Mouse (Mus musculus): ENCODE measurements around the gene Cnga1.

Cnga1 gene

DNA sequence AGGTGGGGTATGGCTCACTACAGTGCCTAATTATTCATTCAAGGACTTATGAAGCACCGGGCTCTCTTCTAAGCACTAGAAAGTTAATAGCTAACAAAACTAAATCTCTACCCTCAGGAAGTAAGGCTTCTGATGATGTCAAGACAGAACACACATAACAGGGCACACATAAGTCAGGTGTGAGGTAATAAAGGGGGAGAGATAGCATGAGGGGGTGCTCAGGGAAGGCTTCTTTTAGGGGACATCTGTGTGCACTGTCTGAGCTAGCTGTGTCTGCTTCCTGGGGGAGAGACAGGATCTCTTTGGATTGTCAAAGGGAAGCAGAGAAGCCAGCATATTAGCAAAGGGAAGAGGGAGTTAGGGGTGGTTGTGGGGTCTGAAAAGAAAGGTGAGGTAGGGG lies at the start of gene Cnga1:
Cnga1 (minus strand) TSS at position 101 of the 400 bp plus-strand sequence.
- no peak for DNase-seq (ENCODE audit: low spot score)

DNA sequence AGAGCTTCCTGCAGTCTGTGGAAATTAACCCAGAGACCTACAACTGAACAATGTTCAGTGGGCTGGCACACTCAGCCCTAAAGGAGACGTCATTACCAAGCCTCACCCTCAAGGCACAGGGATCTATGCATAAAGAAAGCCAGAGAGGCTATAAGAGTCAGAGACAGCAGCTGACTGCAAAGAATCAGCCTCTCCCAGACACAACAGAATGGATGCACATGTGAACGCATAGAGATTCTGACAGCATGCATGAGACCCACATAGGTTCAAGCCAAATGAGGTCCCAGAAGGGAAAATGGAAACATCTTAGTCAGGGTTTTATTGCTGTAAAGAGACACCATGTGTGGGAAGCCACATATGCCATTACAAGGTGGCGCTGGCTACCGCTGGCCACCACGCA lies 46.4 kb upstream of the Cnga1 start:
- DNase-seq (ENCODE audit: low spot score) = no peak

DNA sequence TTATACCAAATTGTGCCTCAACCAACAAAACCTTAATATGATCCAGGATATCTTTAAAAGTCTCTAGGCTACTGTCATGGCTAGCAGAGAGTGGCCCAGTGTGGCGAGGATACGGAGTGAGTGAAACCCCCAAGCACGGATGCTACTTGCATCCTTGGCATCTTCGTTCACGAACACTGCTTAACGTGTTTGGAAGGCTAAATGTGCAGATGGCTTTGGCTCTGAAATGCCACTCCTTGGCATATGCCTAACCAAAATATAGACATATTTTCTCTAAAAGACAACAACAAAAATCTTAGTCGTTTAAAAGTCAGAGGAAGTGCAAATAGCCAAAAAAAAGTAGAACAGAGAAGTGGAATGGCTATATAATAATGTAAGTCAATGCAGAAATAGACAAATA lies 45.5 kb upstream of the Cnga1 start:
- no peak for DNase-seq (ENCODE audit: low spot score)

GRCm38 (mm10) chr5:72681451-72681850 lies 37.4 kb upstream of the Cnga1 start:
- no peak for DNase-seq (ENCODE audit: low spot score)

GRCm38 (mm10) chr5:72674994-72675542 lies 31.0 kb upstream of the Cnga1 start:
- DNase-seq (ENCODE audit: low spot score) = no peak

DNA sequence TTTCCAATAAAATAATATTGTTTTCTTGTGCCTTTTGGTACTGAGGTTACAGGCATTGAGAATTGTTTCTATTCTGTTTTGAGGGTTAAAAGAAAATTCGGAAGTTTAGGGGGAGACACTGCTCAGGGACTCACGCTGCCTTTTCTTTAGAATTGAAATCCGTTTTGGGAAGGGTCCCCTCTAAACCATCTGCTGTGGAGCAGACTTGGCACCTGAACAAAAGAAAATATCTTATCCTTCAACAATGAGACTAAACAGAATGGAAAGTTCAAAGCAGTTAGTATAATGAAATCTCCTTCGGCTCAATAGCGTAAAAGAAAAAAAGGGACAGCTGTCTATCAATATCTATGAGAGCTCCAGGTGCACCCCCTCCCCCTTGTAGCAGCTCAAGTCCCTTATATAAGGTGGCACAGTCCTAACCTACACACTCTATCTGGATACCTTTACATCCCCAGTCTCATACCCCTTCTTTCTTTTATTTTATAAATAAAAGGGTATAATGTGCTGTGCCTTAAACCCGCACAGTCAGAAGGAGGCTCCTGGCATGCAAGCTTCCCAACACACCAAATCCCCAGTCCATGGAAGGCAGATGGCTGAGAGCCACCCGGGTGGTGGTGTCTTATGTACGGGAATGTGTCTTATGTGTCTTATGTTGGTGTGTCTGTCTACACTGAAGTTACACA lies 27.1 kb upstream of the Cnga1 start:
- DNase-seq (ENCODE audit: low spot score) = no peak

GRCm38 (mm10) chr5:72668351-72668750 lies 24.3 kb upstream of the Cnga1 start:
- DNase-seq (ENCODE audit: low spot score) = no peak

GRCm38 (mm10) chr5:72666428-72666827 lies 22.4 kb upstream of the Cnga1 start:
- no peak for DNase-seq (ENCODE audit: low spot score)

- no peak for DNase-seq (ENCODE audit: low spot score)
Measured at GRCm38 (mm10) chr5:72665281-72665680, 21.2 kb upstream of the Cnga1 start.

DNA sequence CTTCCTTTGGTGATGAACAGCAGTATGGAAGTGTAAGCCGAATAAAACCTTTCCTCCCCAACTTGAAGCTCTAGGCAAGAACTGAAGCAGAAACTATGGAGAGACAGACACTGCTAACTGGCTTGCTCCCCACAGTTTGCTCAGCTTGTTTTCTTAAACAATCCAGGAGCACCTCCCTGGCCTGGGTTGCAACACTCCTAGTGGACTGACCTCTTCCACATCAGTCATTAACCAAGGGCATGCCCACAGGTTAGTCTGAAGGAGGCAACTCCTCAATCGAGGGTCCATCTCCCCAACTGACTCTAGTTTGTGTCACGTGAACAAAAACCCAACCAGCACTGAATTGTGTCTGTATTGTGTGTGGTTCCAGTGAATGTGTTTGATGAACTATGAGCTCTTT lies 20.8 kb upstream of the Cnga1 start:
- no peak for DNase-seq (ENCODE audit: low spot score)

DNA sequence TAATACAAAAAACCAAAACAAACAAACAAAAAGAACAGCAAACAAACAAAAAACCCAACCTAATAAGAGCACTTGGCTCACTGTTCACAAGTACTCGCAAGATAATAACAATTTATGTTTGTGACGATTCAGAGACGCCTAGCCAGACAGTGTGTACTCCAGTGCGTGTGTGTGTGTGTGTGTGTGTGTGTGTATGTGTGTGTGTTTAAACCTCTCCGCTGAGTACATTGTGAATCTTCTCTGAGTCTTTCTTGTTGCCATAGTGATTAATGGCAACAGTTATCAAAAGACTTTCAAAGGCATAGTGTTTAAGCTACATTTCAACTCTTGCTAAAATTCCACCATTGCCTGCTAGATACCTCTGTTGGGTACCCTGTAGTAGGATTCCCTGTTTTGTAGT lies 20.1 kb upstream of the Cnga1 start:
- DNase-seq (ENCODE audit: low spot score) = no peak

DNA sequence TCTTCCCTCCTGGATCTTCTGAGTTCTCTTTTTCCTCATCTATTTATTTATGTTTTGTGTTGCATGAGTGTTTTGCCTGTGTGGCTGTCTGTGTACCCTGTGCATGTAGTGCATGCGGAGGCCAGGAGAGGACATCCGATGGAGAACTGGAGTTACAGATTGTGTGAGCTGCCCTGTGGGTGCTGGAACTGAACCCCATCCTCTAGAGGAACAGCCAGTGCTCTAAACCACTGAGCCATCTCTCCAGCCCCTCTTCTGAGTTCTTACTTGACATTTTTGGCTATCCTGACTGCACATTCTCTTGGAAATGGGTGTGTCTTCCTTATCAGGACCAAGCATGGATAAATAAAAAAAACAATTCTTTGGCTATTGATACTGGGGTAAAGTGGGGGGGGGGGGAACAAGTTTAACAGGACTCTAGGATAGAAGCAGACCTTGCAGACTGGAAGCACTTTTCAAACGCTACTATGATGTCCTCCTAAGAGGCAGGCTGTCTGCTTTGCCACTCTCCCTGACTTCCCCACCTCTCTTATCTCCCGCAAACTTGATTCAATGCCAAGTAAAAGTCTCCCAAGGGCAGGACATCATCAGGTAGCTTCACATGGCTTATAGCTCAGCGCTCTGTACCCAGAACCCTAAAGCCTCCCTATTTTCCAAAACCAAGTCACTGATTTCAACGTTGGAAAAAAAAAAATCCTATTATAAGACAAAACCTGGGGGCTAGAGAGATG lies 17.1 kb upstream of the Cnga1 start:
- no peak for DNase-seq (ENCODE audit: low spot score)

DNA sequence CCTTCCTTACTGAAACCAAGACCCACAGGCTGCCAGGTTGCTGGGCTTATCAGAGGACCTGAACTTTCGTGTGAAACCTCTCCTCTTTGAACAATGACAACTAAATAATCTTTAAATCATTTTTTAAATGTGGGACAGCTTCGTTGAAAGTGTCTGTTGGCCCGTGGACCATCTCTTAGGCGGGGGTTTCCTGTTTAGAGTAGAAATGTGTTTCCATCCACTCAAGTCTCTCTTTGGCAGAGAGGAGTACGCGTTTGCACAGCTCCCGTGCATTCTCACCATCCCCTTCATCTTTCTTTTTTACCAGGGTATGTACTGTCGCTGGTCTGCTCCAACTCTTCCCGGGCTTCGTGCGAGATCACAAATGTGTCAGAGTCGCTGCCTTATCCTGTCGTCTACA lies 14.3 kb upstream of the Cnga1 start:
- no peak for DNase-seq (ENCODE audit: low spot score)

- no peak for DNase-seq (ENCODE audit: low spot score)
Measured at GRCm38 (mm10) chr5:72656270-72656791, 12.3 kb upstream of the Cnga1 start.

- DNase-seq (ENCODE audit: low spot score) = no peak
Measured at GRCm38 (mm10) chr5:72653068-72653674, 9.1 kb upstream of the Cnga1 start.

DNA sequence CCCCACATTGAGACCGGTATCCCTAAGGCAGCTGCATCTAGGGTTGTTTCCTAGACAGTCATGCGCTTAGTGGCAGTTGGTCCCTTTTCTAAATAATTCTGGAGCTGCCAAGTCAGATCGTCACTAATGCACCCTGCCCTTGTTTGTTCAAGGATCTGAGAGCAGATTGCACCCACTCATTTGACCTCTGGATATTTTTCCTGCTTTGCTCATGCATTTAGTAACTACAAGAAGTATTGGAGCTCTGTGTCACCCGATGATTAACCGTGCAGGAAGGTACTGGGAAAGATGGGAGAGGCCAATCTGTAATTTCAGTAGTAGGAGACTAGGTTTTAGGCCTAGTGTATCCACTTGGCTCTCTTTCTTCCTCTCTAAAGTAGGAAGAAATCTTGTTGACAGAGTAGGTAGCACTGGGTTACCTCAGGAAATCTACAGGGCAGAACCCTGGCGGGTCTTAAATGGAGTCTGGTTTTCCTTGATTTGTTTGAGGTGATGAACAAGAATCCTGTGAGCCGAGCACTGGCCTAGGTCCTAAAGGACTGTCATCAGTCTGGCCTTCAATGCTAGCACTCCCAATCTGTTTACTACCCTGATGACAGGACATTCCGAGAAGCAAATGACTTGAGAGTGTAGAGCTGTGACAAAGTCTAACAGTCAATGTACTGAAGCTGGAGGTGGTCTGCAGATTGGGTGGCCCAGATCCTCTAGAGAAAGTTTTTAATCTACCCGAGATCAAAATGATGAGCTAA lies 5.1 kb upstream of the Cnga1 start:
- no peak for DNase-seq (ENCODE audit: low spot score)

DNA sequence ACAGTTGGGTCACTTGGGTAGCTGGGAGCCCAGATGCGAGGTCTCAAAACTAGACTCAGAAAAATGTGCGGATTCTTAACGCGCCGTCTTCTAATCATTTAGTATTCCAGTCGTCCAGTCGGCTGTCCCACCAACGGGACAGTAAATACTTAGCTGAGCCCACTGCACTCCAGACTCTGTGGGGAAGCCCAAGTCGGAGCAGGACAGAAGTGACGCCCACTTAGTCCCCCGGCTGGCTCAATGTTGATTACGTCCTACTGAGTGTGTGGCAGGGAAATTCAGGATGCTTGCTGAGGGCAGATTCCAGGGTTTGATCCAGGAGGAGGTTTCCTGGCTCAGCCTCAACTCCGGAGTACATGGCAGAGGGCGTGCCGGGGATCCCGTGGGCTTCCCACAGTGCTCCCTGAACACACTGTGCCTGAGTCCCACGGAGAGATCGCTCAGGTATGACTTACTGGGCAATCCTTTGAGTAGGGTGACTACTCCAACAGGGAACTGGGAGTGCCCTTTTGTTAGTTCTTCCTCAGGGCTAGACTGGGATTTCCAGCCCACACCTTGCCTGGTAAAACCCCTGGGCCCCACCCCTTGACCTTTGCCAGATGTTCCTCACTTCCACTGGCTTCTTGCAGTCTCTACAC lies 4.0 kb upstream of the Cnga1 start:
- no peak for DNase-seq (ENCODE audit: low spot score)

GRCm38 (mm10) chr5:72647418-72647907 lies 3.4 kb upstream of the Cnga1 start, which contains the start of gene Nipal1:
Gene Nipal1, plus strand, starts transcription at chr5:72647795.
- DNase-seq (ENCODE audit: low spot score) = no peak

DNA sequence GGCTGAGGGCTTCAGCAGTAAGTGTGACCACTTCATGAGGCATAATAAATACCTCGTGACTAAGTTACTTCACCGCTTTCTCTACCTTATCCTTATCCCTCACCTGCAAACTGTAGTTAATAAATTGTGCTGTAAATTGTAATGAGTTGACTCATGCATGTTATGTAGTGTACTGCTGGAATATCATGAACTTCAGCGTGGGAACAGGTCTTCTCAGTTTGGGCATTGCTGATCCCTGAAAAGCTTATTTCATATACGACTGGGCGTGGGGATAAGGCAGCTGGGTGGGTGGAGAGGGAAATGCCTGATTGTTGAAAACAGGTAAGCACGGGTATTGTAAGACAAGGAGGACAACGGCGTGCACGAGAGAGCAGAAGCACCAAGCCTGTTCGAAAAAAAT lies 2.9 kb upstream of the Cnga1 start:
- no peak for DNase-seq (ENCODE audit: low spot score)

- DNase-seq (ENCODE audit: low spot score) = no peak
Measured at GRCm38 (mm10) chr5:72646131-72646530, 2.1 kb upstream of the Cnga1 start.

DNA sequence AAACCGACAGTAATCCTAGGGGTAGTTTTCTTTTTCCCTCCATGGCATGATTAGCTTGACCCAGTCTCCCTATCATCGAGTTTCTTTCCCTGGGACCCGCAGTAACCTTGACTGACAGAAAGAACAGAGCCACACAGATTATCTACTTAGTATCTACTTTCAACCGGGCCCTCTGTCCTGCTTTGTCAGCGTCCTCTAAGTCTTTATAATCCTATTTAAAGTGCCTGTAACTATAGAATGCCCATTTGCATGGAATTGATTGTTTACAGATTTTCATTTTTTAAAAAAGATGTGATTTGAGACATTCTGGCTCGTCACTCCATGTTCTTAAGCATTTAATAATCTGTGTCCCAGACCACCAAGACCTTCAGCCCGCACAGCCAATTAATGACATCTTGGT lies 420 bp downstream of the Cnga1 start:
- DNase-seq (ENCODE audit: low spot score) = no peak
